Mouse (Mus musculus) brain, embryonic 14.5 days (tissue): ENCODE measurements at regions not wholly inside any gene's neighbourhood (a gene's known extent, or its start where the extent isn't known, plus 50 kb on each side); places are given as distances from the start of the nearest gene placed in this dataset.

Experiments used
- CTCF ChIP-seq: fragments of 200-500 bp; IDR thresholded peaks from 2 replicates; pipeline ENCODE4 v1.5.1; 2012; ENCODE audit warnings: inconsistent platforms, mild to moderate bottlenecking, moderate library complexity, borderline replicate concordance; ENCODE audit not compliant: insufficient read depth, insufficient read length; ENCODE audit errors: extremely low read depth
- POLR2A ChIP-seq: fragments of 200-500 bp; IDR thresholded peaks from 2 replicates; pipeline ENCODE4 v1.6.1; 2012; ENCODE audit warnings: mild to moderate bottlenecking, inconsistent platforms, borderline replicate concordance; ENCODE audit not compliant: poor library complexity, insufficient read depth, insufficient read length, severe bottlenecking; ENCODE audit errors: extremely low read depth

GRCm38 (mm10) chr7:124784995-124785394 lies 659.5 kb upstream of the Kdm8 start:
- TF ChIP-seq POLR2A (no peak), CTCF (no peak)
